Mouse (Mus musculus) forebrain, embryonic 15.5 days (tissue): ENCODE measurements around the gene Ms4a4d. TPM values are rescaled to one million over a fixed set of nuclear protein-coding genes. Genes with fewer than 3 reads are reported as not detected.

Source experiments
- ATAC-seq: fragments of 200-750 bp; cut with Nextera tagmentation; replicated peaks from 2 replicates; pipeline ENCODE4 v1.8.0; 2017; ENCODE audit warnings: mild to moderate bottlenecking, moderate TSS enrichment, moderate library complexity
- H3K27ac ChIP-seq: fragments of 300-500 bp; sonication (generic); replicated peaks from 2 replicates; pipeline ENCODE4 v1.5.1; 2015; ENCODE audit warnings: mild to moderate bottlenecking, inconsistent platforms
- H3K27me3 ChIP-seq: fragments of 300-500 bp; sonication (generic); 2 replicates; pipeline ENCODE4 v1.6.1; 2015; ENCODE audit warnings: inconsistent platforms
- H3K36me3 ChIP-seq: fragments of 300-500 bp; sonication (generic); 2 replicates; pipeline ENCODE4 v1.6.1; 2015; ENCODE audit warnings: mild to moderate bottlenecking, inconsistent platforms
- H3K4me1 ChIP-seq: fragments of 300-500 bp; sonication (generic); 2 replicates; pipeline ENCODE4 v1.6.1; 2015; ENCODE audit warnings: inconsistent platforms
- H3K4me2 ChIP-seq: fragments of 300-500 bp; sonication (generic); replicated peaks from 2 replicates; pipeline ENCODE4 v1.6.1; 2015; ENCODE audit warnings: mild to moderate bottlenecking, inconsistent platforms
- H3K4me3 ChIP-seq: fragments of 300-500 bp; sonication (generic); 2 replicates; pipeline ENCODE4 v1.5.1; 2015; ENCODE audit warnings: mild to moderate bottlenecking, inconsistent platforms
- H3K9ac ChIP-seq: fragments of 300-500 bp; sonication (generic); replicated peaks from 2 replicates; pipeline ENCODE4 v1.6.1; 2015; ENCODE audit warnings: mild to moderate bottlenecking, inconsistent platforms
- H3K9me3 ChIP-seq: fragments of 300-500 bp; sonication (generic); 2 replicates; pipeline ENCODE4 v1.6.1; 2016; ENCODE audit warnings: inconsistent platforms
- WGBS: fragments of 180-500 bp; shearing (Covaris S2); methylation state at CpG from one replicate; pipeline ENCODE4 v1.1.7; 2015; ENCODE audit warnings: mixed read lengths; 5-methylcytosine and 5-hydroxymethylcytosine counted together
- polyA plus RNA-seq: library from polyadenylated mRNA; unstranded; fragments of >200 nt; fragmentation: Nextera tagmentation; extraction: Ambion mirVana; gene quantifications from 2 replicates; pipeline ENCODE4 v1.2.1, GENCODE M21; 2015

Ms4a4d gene
- polyA plus RNA-seq, 1 experiment from 2014 or later = not detected

DNA sequence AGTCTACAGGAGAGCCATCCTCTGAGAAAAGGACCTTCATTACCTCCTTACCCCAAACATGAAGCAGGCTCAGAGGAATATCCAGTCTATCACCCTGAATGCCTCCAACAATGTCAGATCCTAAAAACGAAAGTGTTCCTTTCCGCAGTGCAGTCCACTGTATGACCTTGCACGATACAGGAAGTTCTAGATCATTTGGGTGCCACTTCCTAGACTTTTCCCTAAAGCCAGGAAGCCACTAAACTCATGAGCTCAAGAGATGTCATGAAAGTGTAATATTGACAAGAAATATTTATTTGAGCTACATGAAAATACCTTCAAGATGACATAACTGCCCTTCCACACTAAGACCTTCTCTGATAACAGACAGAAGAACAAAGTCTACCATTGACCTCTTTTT is 64.7 kb downstream of the Ms4a4d start:
- 89% methylated on average over 3 of the region's 3 CpGs for WGBS
- H3K4me1 ChIP-seq = no peaks in the 10 kb centered on the region
- no peaks in the 10 kb centered on the region for H3K27me3 ChIP-seq
- H3K36me3 ChIP-seq = no peaks in the 10 kb centered on the region
- no peak overlapping the region for H3K9ac ChIP-seq
- no peak overlapping the region for H3K27ac ChIP-seq
- no peak for ATAC-seq
- H3K9me3 ChIP-seq = no peaks in the 10 kb centered on the region
- H3K4me2 ChIP-seq = no peak overlapping the region
- no peak overlapping the region for H3K4me3 ChIP-seq

- H3K9ac ChIP-seq = no peak overlapping the region
- H3K4me3 ChIP-seq = no peak overlapping the region
- H3K9me3 ChIP-seq = no peaks in the 10 kb centered on the region
- H3K27me3 ChIP-seq = no peaks in the 10 kb centered on the region
- no peaks in the 10 kb centered on the region for H3K4me1 ChIP-seq
- H3K27ac ChIP-seq = no peak overlapping the region
- ATAC-seq = no peak
- H3K36me3 ChIP-seq = no peaks in the 10 kb centered on the region
- H3K4me2 ChIP-seq = no peak overlapping the region
- WGBS = 89% methylated on average over 2 of the region's 2 CpGs
These were observed 65.4 kb downstream of the Ms4a4d start for GRCm38 (mm10) chr19:11602026-11602425.

DNA sequence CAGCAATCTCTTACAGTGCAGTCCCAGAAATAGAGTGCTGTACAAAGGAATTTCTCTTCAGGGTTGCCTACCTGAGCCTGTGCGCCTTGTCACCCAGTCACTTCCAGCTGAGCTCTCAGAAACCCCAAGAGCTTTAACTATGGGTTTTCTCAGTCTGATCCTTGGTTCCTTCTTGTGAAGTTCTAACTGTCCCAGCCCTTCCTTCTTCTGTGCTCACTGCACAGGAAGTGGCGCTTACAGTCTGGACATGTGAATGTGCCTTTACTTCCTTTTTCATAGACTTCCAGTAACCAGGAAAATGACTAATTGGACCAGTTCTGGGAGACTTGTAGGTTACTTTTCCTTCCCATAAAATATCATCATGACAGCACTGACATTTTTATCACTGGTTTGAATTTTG is 68.0 kb downstream of the Ms4a4d start, which contains the start of gene Ms4a6d:
TSS of gene Ms4a6d (minus strand) at position 247 of the 400 bp plus-strand sequence.
- Histone ChIP-seq H3K9me3 (no peaks in the 10 kb centered on the region), H3K27me3 (no peaks in the 10 kb centered on the region), H3K4me1 (no peaks in the 10 kb centered on the region), H3K4me3 (no peak within 1 kb of the TSS), H3K36me3 (no peaks in the 10 kb centered on the region), H3K27ac (no peak within 1 kb of the TSS), H3K4me2 (no peak within 1 kb of the TSS), H3K9ac (no peak within 1 kb of the TSS)
- WGBS = 91% methylated on average over 2 of the region's 2 CpGs
- no peak for ATAC-seq

Other genes starting within 250 kb of the Ms4a4d start
- gene Ms4a14, start 222.3 kb upstream of the Ms4a4d start, polyA plus RNA-seq = 0.05 TPM in 1 of 2 replicates, not detected in the other
- 2.2 TPM in 2 replicates for gene Ms4a7, start 200.7 kb upstream of the Ms4a4d start, polyA plus RNA-seq
- 1.0 and 1.7 TPM in 2 replicates for gene Ms4a4a, start 161.3 kb upstream of the Ms4a4d start, polyA plus RNA-seq
- 0.19 and 0.53 TPM in 2 replicates for gene Ms4a4c, start 132.0 kb upstream of the Ms4a4d start, polyA plus RNA-seq
- not detected in 2 replicates for gene Ms4a4b, start 93.2 kb upstream of the Ms4a4d start, polyA plus RNA-seq
- 1.3 and 1.7 TPM in 2 replicates for gene Ms4a6c, start 67.4 kb upstream of the Ms4a4d start, polyA plus RNA-seq
- gene Gm8369, start 50.9 kb upstream of the Ms4a4d start, polyA plus RNA-seq = not detected in 2 replicates
- gene Ms4a6b, start 20.3 kb upstream of the Ms4a4d start, polyA plus RNA-seq = 1.8 and 2.4 TPM in 2 replicates
- gene Ms4a6d, start 68.0 kb downstream of the Ms4a4d start, polyA plus RNA-seq = 1.9 and 2.0 TPM in 2 replicates
- gene Ms4a2, start 86.9 kb downstream of the Ms4a4d start, polyA plus RNA-seq = not detected in 2 replicates
- gene Ms4a3, start 104.0 kb downstream of the Ms4a4d start, polyA plus RNA-seq = not detected in 2 replicates
- not detected in 2 replicates for gene Oosp2, start 123.8 kb downstream of the Ms4a4d start, polyA plus RNA-seq
- gene Oosp1, start 154.3 kb downstream of the Ms4a4d start, polyA plus RNA-seq = not detected in 2 replicates
- not detected in 2 replicates for gene Oosp3, start 160.3 kb downstream of the Ms4a4d start, polyA plus RNA-seq
- gene Gif, start 210.8 kb downstream of the Ms4a4d start, polyA plus RNA-seq = not detected in 2 replicates
- 39.9 and 42.9 TPM in 2 replicates for gene Mrpl16, start 233.6 kb downstream of the Ms4a4d start, polyA plus RNA-seq